Mouse (Mus musculus) embryonic fibroblast, embryonic 13.5 days (primary cell): ENCODE measurements at regions not wholly inside any gene's neighbourhood (a gene's known extent, or its start where the extent isn't known, plus 50 kb on each side); places are given as distances from the start of the nearest gene placed in this dataset.

ENCODE experiments used
- CTCF ChIP-seq: IDR thresholded peaks from 2 replicates; pipeline ENCODE4 v1.5.1; 2011; ENCODE audit warnings: mild to moderate bottlenecking, control low read depth, low read length, moderate library complexity, borderline replicate concordance; ENCODE audit not compliant: insufficient read depth
- POLR2A ChIP-seq: IDR thresholded peaks from 2 replicates; pipeline ENCODE4 v1.6.1; 2011; ENCODE audit warnings: low read depth, mild to moderate bottlenecking, control low read depth, low read length, moderate library complexity

- TF ChIP-seq CTCF (no peak), POLR2A (no peak)
These were observed 62.8 kb upstream of the Las1l start for GRCm38 (mm10) chrX:96019556-96019955.
